Mouse (Mus musculus): ENCODE results near the gene Upb1.
"Not testable (repeated sequence)": the region's sequence is repeated elsewhere in the genome, so short reads cannot be mapped to it uniquely, and the experiment has no call there.

DNA sequence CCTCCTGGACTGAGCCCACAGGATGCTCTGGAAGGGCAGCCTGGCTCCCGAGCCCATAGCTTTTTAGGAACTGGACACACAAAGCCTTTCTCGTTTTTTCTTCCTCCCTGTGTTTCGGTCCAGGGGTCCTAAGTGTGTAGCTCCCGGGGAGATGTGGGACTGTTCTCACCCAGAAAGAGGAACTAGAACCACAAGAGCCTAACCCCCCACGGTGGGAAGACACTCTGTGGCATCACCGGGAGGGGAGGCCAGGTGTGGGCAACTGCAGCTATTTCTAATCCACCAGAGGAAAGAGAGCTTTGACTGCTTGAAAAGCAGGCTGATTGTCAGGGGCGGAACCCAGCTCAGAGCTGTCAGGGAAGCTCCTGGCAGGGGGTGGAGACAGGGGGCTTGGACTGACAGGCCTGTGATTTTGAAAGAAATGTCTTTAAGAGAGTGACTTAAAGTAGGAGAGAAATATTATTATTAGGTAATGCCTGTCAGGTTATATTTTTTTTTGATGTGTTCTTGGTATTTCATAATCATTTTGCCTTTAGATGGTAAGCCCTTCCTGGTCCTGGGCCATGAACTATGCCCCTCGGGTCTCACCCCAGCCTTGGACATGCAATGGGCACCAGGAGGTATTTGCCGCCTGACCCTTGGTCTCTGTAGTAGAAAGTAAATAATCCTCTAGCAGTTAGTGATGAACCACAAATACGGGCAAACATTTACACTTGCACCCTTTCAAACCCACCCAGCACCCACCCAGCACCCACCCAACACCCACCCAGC is 10.6 kb downstream of the Upb1 start:
- TF ChIP-seq CTCF (IDR thresholded peaks at IDR 0.05; ENCODE audit: borderline replicate concordance, control insufficient read depth, extremely low read depth, insufficient read depth, low read length, poor library complexity); POLR2A (IDR thresholded peaks at IDR 0.05; ENCODE audit: control insufficient read depth, extremely low read depth, insufficient read depth, low read length, poor library complexity): not testable (repeated sequence)
